Mouse (Mus musculus) embryonic facial prominence, embryonic 11.5 days (tissue): ENCODE results near the gene Fam71b. TPM values are rescaled to one million over a fixed set of nuclear protein-coding genes. Genes with fewer than 3 reads are reported as not detected.

ENCODE experiments used
- ATAC-seq: fragments of 200-750 bp; cut with Nextera tagmentation; replicated peaks from 2 replicates; pipeline ENCODE4 v1.8.0; 2017; ENCODE audit warnings: low read depth; ENCODE audit not compliant: insufficient number of reproducible peaks, low FRiP score, low TSS enrichment
- DNase-seq: peaks from one replicate; pipeline ENCODE4 v3.0.0-alpha.2; 2015; ENCODE audit warnings: low spot score
- H3K27ac ChIP-seq: fragments of 300-500 bp; sonication (generic); replicated peaks from 2 replicates; pipeline ENCODE4 v1.5.1; 2014; ENCODE audit warnings: mild to moderate bottlenecking, low read depth, low read length, control low read depth
- H3K27me3 ChIP-seq: fragments of 300-500 bp; sonication (generic); 2 replicates; pipeline ENCODE4 v1.6.1; 2014; ENCODE audit warnings: mild to moderate bottlenecking, low read length, moderate library complexity, mixed read lengths; ENCODE audit not compliant: control insufficient read depth, insufficient read depth
- H3K36me3 ChIP-seq: fragments of 300-500 bp; sonication (generic); replicated peaks from 2 replicates; pipeline ENCODE4 v1.6.1; 2014; ENCODE audit warnings: low read depth, mild to moderate bottlenecking, low read length, moderate library complexity, mixed read lengths; ENCODE audit not compliant: control insufficient read depth, insufficient read depth
- H3K4me1 ChIP-seq: fragments of 300-500 bp; sonication (generic); 2 replicates; pipeline ENCODE4 v1.6.1; 2014; ENCODE audit warnings: low read length, mixed read lengths; ENCODE audit not compliant: control insufficient read depth, insufficient read depth
- H3K4me2 ChIP-seq: fragments of 300-500 bp; sonication (generic); 2 replicates; pipeline ENCODE4 v1.6.1; 2014; ENCODE audit warnings: low read depth, mild to moderate bottlenecking, control low read depth, low read length, moderate library complexity
- H3K4me3 ChIP-seq: fragments of 300-500 bp; sonication (generic); 2 replicates; pipeline ENCODE4 v1.5.1; 2014; ENCODE audit warnings: low read depth, low read length, control low read depth
- H3K9ac ChIP-seq: fragments of 300-500 bp; sonication (generic); replicated peaks from 2 replicates; pipeline ENCODE4 v1.6.1; 2014; ENCODE audit warnings: mild to moderate bottlenecking, control low read depth, low read length
- H3K9me3 ChIP-seq: fragments of 300-500 bp; sonication (generic); replicated peaks from 2 replicates; pipeline ENCODE4 v1.6.1; 2016; ENCODE audit warnings: mild to moderate bottlenecking, low read length, inconsistent platforms, mixed read lengths; ENCODE audit not compliant: control insufficient read depth
- WGBS: fragments of 180-500 bp; shearing (Covaris S2); extraction: QIAGEN DNeasy Blood & Tissue Kit; methylation state at CpG from one replicate; pipeline ENCODE4 v1.1.7; 2014; 5-methylcytosine and 5-hydroxymethylcytosine counted together
- polyA plus RNA-seq: library from polyadenylated mRNA; unstranded; fragments of >200 nt; fragmentation: Nextera tagmentation; extraction: Ambion mirVana; gene quantifications from 2 replicates; pipeline ENCODE4 v1.2.1, GENCODE M21; 2014

Fam71b gene
- polyA plus RNA-seq, 1 experiment from 2014 or later, result not detected

GRCm38 (mm10) chr11:46363864-46364263 is 32.5 kb upstream of the Fam71b start:
- Histone ChIP-seq H3K9me3 (no peaks in the 10 kb centered on the region), H3K4me1 (no peaks in the 10 kb centered on the region), H3K27ac (no peak overlapping the region), H3K27me3 (no peaks in the 10 kb centered on the region), H3K36me3 (no peaks in the 10 kb centered on the region), H3K4me3 (no peak overlapping the region), H3K9ac (no peak overlapping the region), H3K4me2 (no peak overlapping the region)
- ATAC-seq (no peak), DNase-seq (no peak)
- 92% methylated on average over 9 of the region's 9 CpGs for WGBS

- no peak overlapping the region for H3K9ac ChIP-seq
- ATAC-seq, result no peak
- no peaks in the 10 kb centered on the region for H3K9me3 ChIP-seq
- no peaks in the 10 kb centered on the region for H3K27me3 ChIP-seq
- no peak for DNase-seq
- no peak overlapping the region for H3K4me3 ChIP-seq
- no peaks in the 10 kb centered on the region for H3K4me1 ChIP-seq
- no peaks in the 10 kb centered on the region for H3K36me3 ChIP-seq
- 75% methylated on average over 5 of the region's 5 CpGs for WGBS
- H3K4me2 ChIP-seq, result no peak overlapping the region
- no peak overlapping the region for H3K27ac ChIP-seq
Measured at GRCm38 (mm10) chr11:46365744-46366143, 30.6 kb upstream of the Fam71b start.

GRCm38 (mm10) chr11:46366357-46366756 is 30.0 kb upstream of the Fam71b start:
- WGBS, result 27% methylated on average over 3 of the region's 3 CpGs

GRCm38 (mm10) chr11:46370457-46370856 is 25.9 kb upstream of the Fam71b start:
- ATAC-seq (no peak), DNase-seq (no peak)
- H3K36me3 ChIP-seq, result no peaks in the 10 kb centered on the region
- H3K4me2 ChIP-seq, result no peak overlapping the region
- no peaks in the 10 kb centered on the region for H3K9me3 ChIP-seq
- H3K27me3 ChIP-seq, result no peaks in the 10 kb centered on the region
- no peak overlapping the region for H3K27ac ChIP-seq
- H3K4me3 ChIP-seq, result no peak overlapping the region
- 94% methylated on average over 4 of the region's 4 CpGs for WGBS
- H3K4me1 ChIP-seq, result no peaks in the 10 kb centered on the region
- H3K9ac ChIP-seq, result no peak overlapping the region

More at GRCm38 (mm10) chr11:46366357-46366756, 30.0 kb upstream of the Fam71b start:
- Histone ChIP-seq H3K4me1 (no peaks in the 10 kb centered on the region), H3K36me3 (no peaks in the 10 kb centered on the region), H3K4me2 (no peak overlapping the region), H3K27ac (no peak overlapping the region), H3K4me3 (no peak overlapping the region), H3K27me3 (no peaks in the 10 kb centered on the region), H3K9ac (no peak overlapping the region), H3K9me3 (no peaks in the 10 kb centered on the region)
- no peak for ATAC-seq
- DNase-seq, result no peak

GRCm38 (mm10) chr11:46371250-46371649 is 25.1 kb upstream of the Fam71b start:
- no peak overlapping the region for H3K27ac ChIP-seq
- H3K4me1 ChIP-seq, result no peaks in the 10 kb centered on the region
- ATAC-seq (no peak), DNase-seq (no peak)
- H3K36me3 ChIP-seq, result no peaks in the 10 kb centered on the region
- H3K9me3 ChIP-seq, result no peaks in the 10 kb centered on the region
- WGBS, result 95% methylated on average over 8 of the region's 8 CpGs
- no peak overlapping the region for H3K9ac ChIP-seq
- H3K4me3 ChIP-seq, result no peak overlapping the region
- no peaks in the 10 kb centered on the region for H3K27me3 ChIP-seq
- no peak overlapping the region for H3K4me2 ChIP-seq

GRCm38 (mm10) chr11:46372331-46372953 is 23.9 kb upstream of the Fam71b start:
- Histone ChIP-seq H3K4me1 (no peaks in the 10 kb centered on the region), H3K4me3 (no peak overlapping the region), H3K27ac (no peak overlapping the region), H3K27me3 (no peaks in the 10 kb centered on the region), H3K9me3 (no peaks in the 10 kb centered on the region), H3K36me3 (no peaks in the 10 kb centered on the region), H3K9ac (no peak overlapping the region), H3K4me2 (no peak overlapping the region)
- WGBS, result 78% methylated on average over 8 of the region's 8 CpGs
- DNase-seq, result no peak
- ATAC-seq, result no peak

GRCm38 (mm10) chr11:46373071-46374030 is 23.0 kb upstream of the Fam71b start:
- 81% methylated on average over 13 of the region's 13 CpGs for WGBS
- no peak overlapping the region for H3K27ac ChIP-seq
- ATAC-seq, result no peak

GRCm38 (mm10) chr11:46375015-46375414 is 21.3 kb upstream of the Fam71b start:
- H3K9ac ChIP-seq, result no peak overlapping the region
- no peaks in the 10 kb centered on the region for H3K27me3 ChIP-seq
- no peaks in the 10 kb centered on the region for H3K36me3 ChIP-seq
- no peaks in the 10 kb centered on the region for H3K4me1 ChIP-seq
- H3K4me3 ChIP-seq, result no peak overlapping the region
- H3K4me2 ChIP-seq, result no peak overlapping the region
- H3K27ac ChIP-seq, result no peak overlapping the region
- WGBS, result 76% methylated on average over 8 of the region's 8 CpGs
- ATAC-seq, result no peak
- H3K9me3 ChIP-seq, result no peaks in the 10 kb centered on the region
- DNase-seq, result no peak

More at GRCm38 (mm10) chr11:46373071-46374030, 23.0 kb upstream of the Fam71b start:
- Histone ChIP-seq H3K36me3 (no peaks in the 10 kb centered on the region), H3K4me1 (no peaks in the 10 kb centered on the region), H3K4me2 (no peak overlapping the region), H3K9ac (no peak overlapping the region), H3K4me3 (no peak overlapping the region), H3K9me3 (no peaks in the 10 kb centered on the region), H3K27me3 (no peaks in the 10 kb centered on the region)
- no peak for DNase-seq
